Mouse (Mus musculus): Measurements from ENCODE around the gene Atp1b2. TPM values are rescaled to one million over a fixed set of nuclear protein-coding genes. Genes with fewer than 3 reads are reported as not detected.

The Atp1b2 gene
- total and polyA plus RNA-seq, 3 experiments: 13.4 to 136 TPM; not detected in 1

GRCm38 (mm10) chr11:69580091-69580514 lies 25.6 kb downstream of the Atp1b2 start, which contains the start of the genes Wrap53 and Trp53 (continued):
- TF ChIP-seq CHD1 (IDR thresholded peaks at IDR 0.05; ENCODE audit: low read depth, low read length) (no peak; the same call in 1 of the 2 replicates), CHD2 (IDR thresholded peaks at IDR 0.05; ENCODE audit: low read length) (peak; percentile 75)

- Histone ChIP-seq H3K4me1 (ENCODE audit: control insufficient read depth in 1 of 2, insufficient read depth in 2 of 2, low read length in 2 of 2) (peaks cover 0 to 32% of the 10 kb centered on the region in 2 experiments; a peak in 3 of 4 replicates), H3K27me3 (ENCODE audit: control insufficient read depth in 1 of 2, insufficient read depth in 2 of 2, low read length in 2 of 2) (no peaks in the 10 kb centered on the region), H3K36me3 (ENCODE audit: control insufficient read depth in 1 of 2, insufficient read depth in 2 of 2, low read length in 2 of 2) (peaks cover 0 to 26% of the 10 kb centered on the region in 2 experiments; a peak in 2 of 4 replicates), H3K4me3 (ENCODE audit: control insufficient read depth in 1 of 2, insufficient read depth in 1 of 2, low read depth in 2 of 2, low read length in 2 of 2) (peak overlapping the region; percentile 82 to 91), H3K9ac (ENCODE audit: control insufficient read depth, low read depth, low read length, poor library complexity, severe bottlenecking) (peak overlapping the region; percentile 77), H3K9me3 (replicated peaks; ENCODE audit: insufficient read depth, low read length) (no peaks in the 10 kb centered on the region), H3K27ac (ENCODE audit: control insufficient read depth, low read depth, low read length) (peak overlapping the region; percentile 96), H3K79me2 (ENCODE audit: control insufficient read depth, insufficient read depth, low read length, poor library complexity) (peaks cover 73% of the 10 kb centered on the region)
- DNase-seq (ENCODE audit: low read depth, low spot score): peak; percentile 100
- TF ChIP-seq TBP (IDR thresholded peaks at IDR 0.05; ENCODE audit: low read depth, low read length) (peak; percentile 82), POLR2AphosphoS5 (IDR thresholded peaks at IDR 0.05; ENCODE audit: borderline replicate concordance, low read depth, low read length) (no peak), E2F4 (IDR thresholded peaks at IDR 0.05; ENCODE audit: borderline replicate concordance, low read depth, low read length) (peak; percentile 98), MAZ (IDR thresholded peaks at IDR 0.05; ENCODE audit: low read depth, low read length) (peak; percentile 97), CHD1 (IDR thresholded peaks at IDR 0.05; ENCODE audit: low read depth, low read length) (no peak), GATA1 (IDR thresholded peaks at IDR 0.05; ENCODE audit: low read depth, low read length) (peak; percentile 88), RCOR1 (IDR thresholded peaks at IDR 0.05; ENCODE audit: low read depth, low read length) (no peak), ZKSCAN1 (IDR thresholded peaks at IDR 0.05; ENCODE audit: low read depth, low read length) (no peak), NELFE (IDR thresholded peaks at IDR 0.05; ENCODE audit: low read depth, low read length) (no peak; the same call in 1 of the 2 replicates), ZC3H11A (IDR thresholded peaks at IDR 0.05; ENCODE audit: low read depth, low read length) (peak; percentile 68), TCF12 (IDR thresholded peaks at IDR 0.05; ENCODE audit: low read depth, low read length) (peak; percentile 81), BHLHE40 (IDR thresholded peaks at IDR 0.05; ENCODE audit: borderline replicate concordance, low read depth, low read length) (peak; percentile 38; the same call in 1 of the 2 replicates), TAL1 (IDR thresholded peaks at IDR 0.05; ENCODE audit: low read length) (0 out of 2 replicates have a peak, but pooled peaks have one; percentile 15), POLR2A (IDR thresholded peaks at IDR 0.05; ENCODE audit: control insufficient read depth in 1 of 2, insufficient read depth in 1 of 2, low read depth in 1 of 2, low read length in 2 of 2, poor library complexity in 1 of 2) (peak in 1 of 2 experiments; percentile 93; a peak in 2 of 4 replicates), HCFC1 (IDR thresholded peaks at IDR 0.05; ENCODE audit: low read depth, low read length) (peak; percentile 93), JUND (IDR thresholded peaks at IDR 0.05; ENCODE audit: low read depth, low read length) (no peak; the same call in 1 of the 2 replicates), POLR2AphosphoS2 (IDR thresholded peaks at IDR 0.05; ENCODE audit: low read length) (no peak; the same call in none of the 2 replicates), USF2 (IDR thresholded peaks at IDR 0.05; ENCODE audit: borderline replicate concordance in 1 of 2, insufficient read depth in 1 of 2, low read depth in 1 of 2, low read length in 2 of 2) (no peak), MYB (IDR thresholded peaks at IDR 0.05; ENCODE audit: low read depth, low read length) (no peak; the same call in 1 of the 2 replicates), MXI1 (IDR thresholded peaks at IDR 0.05; ENCODE audit: low read depth, low read length) (no peak; the same call in 1 of the 2 replicates), KAT2A (conservative IDR thresholded peaks at IDR 0.05; ENCODE audit: low read depth, low read length) (peak; percentile 73; the same call in 1 of the 2 replicates), MAFK (IDR thresholded peaks at IDR 0.05; ENCODE audit: borderline replicate concordance, low read depth, low read length) (peak; percentile 5; the same call in 1 of the 2 replicates), SIN3A (IDR thresholded peaks at IDR 0.05; ENCODE audit: low read length) (peak; percentile 96), SMC3 (IDR thresholded peaks at IDR 0.05; ENCODE audit: low read depth, low read length) (peak; percentile 87), CHD2 (IDR thresholded peaks at IDR 0.05; ENCODE audit: low read length) (peak; percentile 93), GABPA (IDR thresholded peaks at IDR 0.05; ENCODE audit: low read depth, low read length) (no peak), ZNF384 (IDR thresholded peaks at IDR 0.05; ENCODE audit: low read depth, low read length) (peak; percentile 83; the same call in 1 of the 2 replicates), ZMIZ1 (IDR thresholded peaks at IDR 0.05; ENCODE audit: low read depth, low read length) (no peak), NRF1 (IDR thresholded peaks at IDR 0.05; ENCODE audit: insufficient read depth, low read depth, low read length, poor library complexity, severe bottlenecking) (peak; percentile 32; the same call in 1 of the 2 replicates), MEF2A (IDR thresholded peaks at IDR 0.05; ENCODE audit: extremely low read depth, insufficient replicate concordance, low read depth, low read length, poor library complexity, severe bottlenecking) (no peak), MAX (IDR thresholded peaks at IDR 0.05; ENCODE audit: low read length) (0 out of 2 replicates have a peak, but pooled peaks have one; percentile 19)
These were observed 26.4 kb downstream of the Atp1b2 start for GRCm38 (mm10) chr11:69579128-69580017.
